Mouse (Mus musculus): ENCODE measurements around the gene Pak3.

DNA sequence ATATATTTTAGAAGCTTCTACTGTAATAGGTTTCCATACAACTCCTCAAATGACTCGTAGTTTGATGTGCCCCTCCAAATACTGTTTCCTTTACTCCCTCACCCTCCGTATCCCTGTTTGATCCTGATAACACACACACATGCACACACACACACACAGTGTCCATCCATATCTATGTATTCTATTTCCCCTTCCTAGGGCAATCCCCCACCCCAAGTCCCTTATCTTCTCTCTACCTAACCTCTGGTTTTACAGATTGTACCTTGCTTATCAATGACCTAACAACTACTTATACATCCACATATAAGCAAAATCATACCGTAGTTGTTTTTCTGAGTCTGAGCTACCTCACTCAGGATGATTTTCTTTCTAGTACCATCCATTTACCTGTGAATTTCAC, 207.0 kb downstream of the Pak3 start:
- TF ChIP-seq CTCF (IDR thresholded peaks at IDR 0.05; ENCODE audit: low read depth) (no peak), EP300 (IDR thresholded peaks at IDR 0.05; ENCODE audit: low read depth) (no peak)
